Mouse (Mus musculus) layer of hippocampus, postnatal 14 days (tissue): Measurements from ENCODE around the gene Pgap3. TPM values are rescaled to one million over a fixed set of nuclear protein-coding genes. Genes with fewer than 3 reads are reported as not detected.

Experiments
- DNase-seq, 2 experiments: peaks; one replicate each; pipeline ENCODE4 v3.0.0; 2021 to 2022; ENCODE audit warnings: low spot score in 2 of 2, mixed read lengths in 1 of 2
- total RNA-seq, 2 experiments: library from RNA; stranded (reverse); gene quantifications; 2 replicates each; pipeline ENCODE4 v1.2.3; 2021

The Pgap3 gene
- total RNA-seq, 2 experiments from 2014 or later: 10.0 to 10.1 TPM

DNA sequence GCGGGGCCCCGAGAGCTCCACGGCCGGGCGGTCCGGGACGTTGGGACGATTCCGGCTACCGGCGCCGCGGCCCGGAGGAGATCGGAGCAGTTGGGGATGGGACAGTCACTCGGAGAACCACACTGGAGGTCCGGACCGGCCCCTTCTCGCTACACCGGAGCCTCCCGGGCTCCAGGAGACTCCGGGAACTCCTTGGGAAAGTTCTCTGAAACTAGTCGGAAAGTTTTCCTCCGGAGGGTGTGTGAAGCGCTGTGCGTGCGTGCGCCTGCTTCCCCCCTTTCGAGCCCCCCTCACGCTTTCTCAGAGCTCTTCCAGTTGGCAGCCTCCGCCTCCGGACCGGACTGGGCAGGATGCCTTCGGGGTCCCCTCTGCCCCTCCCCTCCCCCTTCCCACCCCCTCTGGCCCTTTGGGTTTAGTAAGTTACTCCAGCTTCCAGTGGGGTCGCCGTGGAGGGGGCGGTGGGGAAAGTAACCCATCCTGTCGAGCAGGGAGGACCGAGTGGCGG, 12.6 kb upstream of the Pgap3 start:
- DNase-seq: no peak

GRCm38 (mm10) chr11:98412273-98412796, 12.0 kb upstream of the Pgap3 start, which contains the start of gene Erbb2:
TSS of gene Erbb2 (plus strand) at chr11:98412470.
- no peak for DNase-seq

GRCm38 (mm10) chr11:98409341-98409822, 9.1 kb upstream of the Pgap3 start:
- no peak for DNase-seq

DNA sequence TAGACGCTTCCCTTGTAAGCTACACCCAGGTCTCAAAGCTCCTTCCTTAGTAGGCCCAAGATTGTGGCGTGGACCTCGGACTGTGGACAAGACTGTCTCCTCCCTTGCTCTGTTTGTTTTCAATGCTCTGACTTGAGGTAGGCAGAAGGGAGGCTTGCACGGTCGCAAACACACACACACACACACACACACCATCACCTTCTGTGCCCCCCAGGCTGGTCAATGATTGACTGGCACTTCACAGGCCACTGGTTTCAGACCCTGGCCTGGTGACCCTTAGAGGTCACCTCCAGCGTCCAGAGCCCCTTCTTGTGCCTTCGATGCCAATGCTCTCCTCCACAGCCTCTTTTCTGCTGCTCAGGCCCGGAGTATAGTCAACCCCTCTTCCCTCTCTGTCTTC, 8.6 kb upstream of the Pgap3 start:
- no peak for DNase-seq

GRCm38 (mm10) chr11:98406621-98407020, 6.3 kb upstream of the Pgap3 start:
- no peak for DNase-seq

DNA sequence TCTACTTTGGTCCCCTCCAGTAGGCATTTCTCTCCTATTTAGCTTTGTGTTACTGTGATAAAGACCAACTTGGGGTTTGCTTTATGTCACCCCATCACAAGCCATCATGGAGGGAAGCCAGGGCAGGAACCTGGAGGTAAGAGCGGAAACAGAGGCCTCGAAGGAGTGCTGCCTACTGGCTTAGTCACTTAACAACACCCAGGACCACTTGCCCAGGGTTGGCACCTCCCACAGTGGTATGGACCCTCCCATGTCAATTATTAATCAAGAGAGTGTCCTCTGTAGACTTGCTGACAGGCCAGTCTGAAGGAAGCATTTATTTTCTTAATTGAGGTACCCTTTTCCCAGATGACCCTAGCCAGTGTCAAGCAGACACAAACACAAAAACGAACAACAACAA, 526 bp upstream of the Pgap3 start:
- DNase-seq: no peak

GRCm38 (mm10) chr11:98397946-98398345, 2.3 kb downstream of the Pgap3 start:
- DNase-seq: no peak

DNA sequence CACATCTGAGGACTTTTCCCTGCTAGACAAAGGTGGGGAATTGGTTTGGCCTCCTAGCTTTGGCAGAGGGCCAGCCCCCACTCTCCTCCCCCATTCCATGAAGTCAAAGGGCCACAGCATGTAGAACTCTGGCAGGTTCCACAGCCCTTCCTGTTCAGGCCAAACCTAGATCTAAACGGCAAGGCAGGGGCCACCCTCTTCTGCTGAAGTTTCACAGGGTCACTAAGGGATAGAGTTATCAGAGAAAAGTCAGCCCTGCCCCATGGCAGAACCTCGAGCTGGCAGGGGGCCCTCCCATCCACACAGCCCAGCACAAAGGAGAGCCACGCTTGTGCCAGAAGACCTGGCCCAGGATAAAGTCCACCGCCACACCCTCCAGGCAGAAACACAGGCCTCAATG, 5.2 kb downstream of the Pgap3 start:
- no peak for DNase-seq

GRCm38 (mm10) chr11:98394301-98394700, 6.0 kb downstream of the Pgap3 start:
- DNase-seq: no peak

- no peak for DNase-seq
These were observed 7.0 kb downstream of the Pgap3 start for GRCm38 (mm10) chr11:98393317-98393716.

DNA sequence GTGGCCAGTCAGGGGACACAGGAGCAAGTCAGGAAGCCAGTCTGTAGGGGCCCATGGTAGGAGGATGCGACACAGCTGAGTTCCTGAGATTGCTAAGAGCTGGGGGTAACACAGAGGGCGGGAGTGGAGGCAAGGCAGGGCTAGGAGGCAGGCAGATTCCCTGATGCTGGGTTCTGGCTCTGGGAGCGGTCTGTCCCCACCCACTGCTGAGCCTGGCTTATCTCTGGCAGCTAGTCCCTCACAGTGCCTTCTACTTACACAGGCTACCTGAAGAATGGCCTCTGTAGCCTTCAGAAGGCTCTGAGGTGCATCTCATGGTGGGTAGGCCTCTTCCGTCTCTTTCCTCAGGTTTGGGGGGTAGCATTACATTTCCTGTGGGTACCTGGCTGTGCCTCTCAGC, 7.6 kb downstream of the Pgap3 start:
- no peak for DNase-seq

GRCm38 (mm10) chr11:98392034-98392433, 8.3 kb downstream of the Pgap3 start:
- no peak for DNase-seq

GRCm38 (mm10) chr11:98390141-98390540, 10.1 kb downstream of the Pgap3 start:
- DNase-seq: no peak

DNA sequence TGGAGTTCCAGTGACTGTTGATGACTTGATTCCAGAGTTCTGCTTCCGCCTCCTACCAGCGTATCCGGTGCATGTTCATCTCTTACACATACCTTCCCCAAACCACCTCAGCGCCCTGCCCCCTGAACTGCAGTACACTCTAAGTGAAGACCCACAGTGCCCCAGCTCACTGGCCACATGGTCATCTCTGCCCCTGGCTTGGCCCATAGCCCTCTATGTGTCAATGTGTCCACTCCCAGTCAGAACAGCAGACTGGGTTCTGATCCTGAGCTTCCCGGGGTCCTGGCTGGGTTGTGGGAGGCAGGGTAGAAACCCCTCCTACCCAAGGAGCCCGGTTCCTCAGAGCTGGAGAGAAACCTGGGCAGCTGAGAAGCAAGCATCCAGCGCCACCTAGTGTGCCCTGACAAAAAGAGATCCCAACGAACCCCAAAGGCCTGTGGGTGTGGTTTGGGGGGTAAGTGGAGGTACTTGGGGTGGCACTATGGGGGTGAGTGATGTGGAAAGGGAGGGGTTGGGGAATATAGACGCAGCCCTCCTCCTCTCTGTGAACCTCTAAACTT, 11.0 kb downstream of the Pgap3 start:
- peak in 1 of 2 experiments; percentile 65 for DNase-seq

DNA sequence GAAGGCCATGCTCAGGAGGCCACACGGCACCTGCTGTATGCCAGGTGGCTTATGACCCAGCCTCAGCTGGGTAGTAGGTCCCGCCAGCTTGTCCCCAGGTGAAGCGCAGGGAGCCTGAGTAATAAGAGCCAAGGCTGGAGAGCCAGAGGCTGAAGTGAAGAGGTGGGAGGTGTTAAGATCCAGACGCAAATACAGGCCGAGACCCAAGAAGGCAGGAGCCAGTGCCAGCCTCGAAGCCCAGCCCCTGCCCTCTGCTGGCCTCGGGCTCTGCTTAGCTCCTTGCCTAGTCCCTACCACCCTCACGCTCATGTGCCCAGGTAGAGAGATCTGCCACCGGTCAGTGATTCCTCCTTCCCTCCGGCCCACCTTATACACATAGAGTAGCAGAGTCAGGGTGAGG, 12.0 kb downstream of the Pgap3 start:
- DNase-seq: no peak

- no peak for DNase-seq
These were observed 13.2 kb downstream of the Pgap3 start for GRCm38 (mm10) chr11:98387056-98387577.

- no peak for DNase-seq
These were observed 13.7 kb downstream of the Pgap3 start for GRCm38 (mm10) chr11:98386596-98386995.

GRCm38 (mm10) chr11:98385638-98386585, 14.4 kb downstream of the Pgap3 start, which contains the start of gene Pnmt:
TSS of gene Pnmt (plus strand) at chr11:98386450.
- no peak for DNase-seq

DNA sequence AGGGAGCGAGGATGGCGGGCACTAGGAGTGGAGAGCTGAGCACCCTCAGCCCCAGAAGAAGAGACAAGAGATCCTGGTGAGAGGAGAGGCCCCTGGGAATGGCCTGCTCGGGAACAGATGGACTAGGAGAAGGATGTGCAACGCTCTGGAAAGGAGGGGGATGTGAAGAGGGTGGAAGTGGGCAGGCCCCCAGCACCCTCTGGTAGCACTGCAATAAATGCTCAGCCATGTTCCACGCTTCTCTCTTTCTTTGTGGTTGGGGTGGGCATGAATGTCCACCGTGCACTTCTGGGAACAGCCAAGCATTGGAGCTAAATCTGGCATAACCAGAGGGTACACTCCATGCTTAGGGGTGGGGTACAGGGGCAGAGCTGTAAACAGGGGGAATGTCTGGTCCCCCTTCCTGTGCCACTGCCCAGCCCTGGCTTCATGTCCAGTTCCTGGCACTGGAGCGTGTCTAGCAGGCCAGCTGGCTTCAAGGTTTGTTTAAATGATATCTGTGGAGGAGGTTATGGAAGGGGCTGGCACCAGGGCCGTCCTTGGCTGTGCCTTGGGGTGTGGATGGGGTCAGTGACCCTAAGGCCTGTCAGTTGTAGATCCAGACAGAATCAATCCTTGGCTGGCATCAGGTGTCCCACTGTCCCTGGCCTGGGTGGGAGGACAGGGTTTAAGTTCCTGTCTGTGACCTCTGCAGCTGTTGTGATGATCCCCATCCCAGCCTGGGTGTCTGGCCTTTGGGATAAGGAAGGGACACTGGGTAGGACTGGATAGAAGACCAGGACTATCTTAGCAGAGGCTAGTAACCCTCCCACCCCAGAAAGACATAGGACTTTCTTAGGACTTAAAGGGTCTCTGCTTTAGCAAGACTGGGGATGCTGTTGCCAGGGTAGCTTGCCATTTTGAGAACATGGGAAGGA, 15.3 kb downstream of the Pgap3 start:
- no peak for DNase-seq

GRCm38 (mm10) chr11:98384216-98384615, 16.1 kb downstream of the Pgap3 start:
- DNase-seq: no peak
